Mouse (Mus musculus): Measurements from ENCODE around the gene Pkib.

- no peak for TF ChIP-seq CTCF (IDR thresholded peaks at IDR 0.05; ENCODE audit: low read depth, low read length)
- no peak for TF ChIP-seq POLR2A (IDR thresholded peaks at IDR 0.05; ENCODE audit: borderline replicate concordance, low read depth, low read length)
These were observed 112.5 kb downstream of the Pkib start for GRCm38 (mm10) chr10:57744128-57744765.
